In genomic region chr3:55452464-55452863, GRCm38 (mm10) we compare ENCODE assay signal across 33 mouse cellular contexts. TPM values are rescaled to one million over a fixed set of nuclear protein-coding genes. Genes with fewer than 3 reads are reported as not detected.
"Had no signal": no experiment of that assay in that cellular context is flagged by ENCODE, and none has a peak within 500 bp of the region (broad histone marks: within the 10 kb centered on the region; RNA-seq: fewer than 3 reads in every experiment).

No protein-coding gene starts in this region.

- DNase-seq: kidney, adult 18-20 months; kidney, adult 9 months; kidney, postnatal 14 days; kidney, postnatal 4 days; layer of hippocampus, adult 9-11 months; left cerebral cortex, postnatal 4 days; liver, postnatal 0 days; thymus, adult 2 months; thymus, postnatal 25 days had no signal

- H3K4me3 ChIP-seq: limb, embryonic 12.5 days; limb, embryonic 15.5 days; megakaryocyte, embryonic 14.5 days; midbrain, embryonic 10.5 days; midbrain, embryonic 13.5 days; myocyte; neural tube, embryonic 13.5 days had no signal

- H3K4me1 ChIP-seq: megakaryocyte, embryonic 14.5 days; midbrain, embryonic 10.5 days; midbrain, embryonic 13.5 days; neural tube, embryonic 13.5 days had no signal

- ATAC-seq: inflammation-experienced regulatory T-cells, adult 6 months; intestine, embryonic 16.5 days; liver, postnatal 0 days; midbrain, embryonic 13.5 days; midbrain, embryonic 16.5 days had no signal

RNA-seq across cellular contexts. Expression of gene Gm21954, which starts 19.5 kb away (rescaled TPM):
- total RNA-seq: layer of hippocampus, adult 18-20 months; layer of hippocampus, postnatal 25 days; left cerebral cortex, adult 18-20 months; left cerebral cortex, postnatal 14 days; left cerebral cortex, postnatal 4 days; monocyte, adult 5-6 weeks; neutrophil, adult 5-6 weeks had no signal
- polyA plus RNA-seq: inflammation-experienced regulatory T-cells, adult 6 months; intestine, embryonic 16.5 days; kidney, embryonic 16.5 days; limb, embryonic 12.5 days; limb, embryonic 15.5 days; liver, embryonic 11.5 days; liver, embryonic 14.5 days; liver, postnatal 0 days; lung, embryonic 16.5 days; midbrain, embryonic 10.5 days; midbrain, embryonic 13.5 days; midbrain, embryonic 16.5 days; myocyte; neural tube, embryonic 13.5 days; small intestine, adult 2 months; spleen, adult 2 months; stomach, embryonic 14.5 days; stomach, postnatal 0 days; thymus, adult 2 months had no signal
